Comparison of ENCODE assay signal across 28 mouse cellular contexts in genomic region chr13:36294503-36294902, GRCm38 (mm10).
DNase-seq lines count a peak whose midpoint lies in the region; ATAC-seq and TF ChIP-seq lines count a peak whose summit lies in the region.
"Had no signal": no experiment of that assay in that cellular context is flagged by ENCODE, and none has a peak within 500 bp of the region (broad histone marks: within the 10 kb centered on the region; RNA-seq: fewer than 3 reads in every experiment).

No protein-coding gene starts in this region.

- H3K9me3 ChIP-seq in limb, embryonic 15.5 days = no peaks in the 10 kb centered on the region
- H3K9me3 ChIP-seq in limb, embryonic 10.5 days (replicated peaks) = no peaks in the 10 kb centered on the region
- H3K9me3 ChIP-seq in forebrain, embryonic 12.5 days = no peaks in the 10 kb centered on the region
- no peaks in the 10 kb centered on the region for H3K9me3 ChIP-seq in forebrain, postnatal 0 days (ENCODE audit: low read length)
- H3K9me3 ChIP-seq: embryonic facial prominence, embryonic 13.5 days; hindbrain, embryonic 12.5 days; kidney, embryonic 15.5 days; limb, embryonic 12.5 days; midbrain, embryonic 13.5 days had no signal

- 74% methylated on average over 5 of the region's 5 CpGs for WGBS in limb, embryonic 15.5 days
- WGBS in limb, embryonic 10.5 days = 93% methylated on average over 5 of the region's 5 CpGs
- WGBS in forebrain, embryonic 12.5 days = 83% methylated on average over 5 of the region's 5 CpGs
- 59% methylated on average over 5 of the region's 5 CpGs for WGBS in forebrain, postnatal 0 days

- no peak overlapping the region for H3K9ac ChIP-seq in limb, embryonic 15.5 days
- H3K9ac ChIP-seq in forebrain, embryonic 12.5 days = no peak overlapping the region
- H3K9ac ChIP-seq in forebrain, postnatal 0 days = no peak overlapping the region
- H3K9ac ChIP-seq: embryonic facial prominence, embryonic 13.5 days; hindbrain, embryonic 12.5 days; kidney, embryonic 15.5 days; limb, embryonic 12.5 days; liver, postnatal 0 days; midbrain, embryonic 13.5 days had no signal

- TF ChIP-seq CTCF in forebrain, postnatal 0 days (IDR thresholded peaks at IDR 0.05; ENCODE audit: low read depth) = no peak

- peak overlapping the region; percentile 34; the same call in 1 of the 2 replicates for H3K27ac ChIP-seq in limb, embryonic 15.5 days
- H3K27ac ChIP-seq in limb, embryonic 10.5 days = no peak overlapping the region
- peak overlapping the region; percentile 78; the same call in 1 of the 2 replicates for H3K27ac ChIP-seq in forebrain, embryonic 12.5 days
- peak overlapping the region; percentile 64; the same call in 1 of the 2 replicates for H3K27ac ChIP-seq in forebrain, postnatal 0 days (ENCODE audit: low read depth, low read length)
- H3K27ac ChIP-seq: embryonic facial prominence, embryonic 13.5 days; hindbrain, embryonic 12.5 days; limb, embryonic 12.5 days; macrophage had no signal

- ATAC-seq in limb, embryonic 15.5 days (ENCODE audit: insufficient number of reproducible peaks, low FRiP score, low TSS enrichment, low read depth) = no peak
- no peak for ATAC-seq in forebrain, embryonic 12.5 days (ENCODE audit: low FRiP score)
- no peak for ATAC-seq in forebrain, postnatal 0 days
- ATAC-seq: intestine, postnatal 0 days; liver, postnatal 0 days; lung, postnatal 0 days; midbrain, embryonic 13.5 days had no signal

- H3K27me3 ChIP-seq in limb, embryonic 15.5 days = no peaks in the 10 kb centered on the region
- H3K27me3 ChIP-seq in limb, embryonic 10.5 days (ENCODE audit: low read depth, poor library complexity, severe bottlenecking) = no peaks in the 10 kb centered on the region
- no peaks in the 10 kb centered on the region for H3K27me3 ChIP-seq in forebrain, embryonic 12.5 days
- H3K27me3 ChIP-seq in forebrain, postnatal 0 days (ENCODE audit: insufficient read depth, low read length) = no peaks in the 10 kb centered on the region
- H3K27me3 ChIP-seq: embryonic facial prominence, embryonic 13.5 days; limb, embryonic 12.5 days had no signal

- no peak overlapping the region for H3K4me2 ChIP-seq in limb, embryonic 15.5 days
- H3K4me2 ChIP-seq in forebrain, embryonic 12.5 days = no peak overlapping the region
- no peak overlapping the region for H3K4me2 ChIP-seq in forebrain, postnatal 0 days (ENCODE audit: low read depth)
- H3K4me2 ChIP-seq: embryonic facial prominence, embryonic 13.5 days; heart, embryonic 11.5 days; hindbrain, embryonic 12.5 days; kidney, embryonic 15.5 days; limb, embryonic 12.5 days; liver, embryonic 11.5 days; midbrain, embryonic 13.5 days had no signal

- peaks cover 33% of the 10 kb centered on the region for H3K4me1 ChIP-seq in limb, embryonic 15.5 days
- H3K4me1 ChIP-seq in limb, embryonic 10.5 days = peaks cover 3% of the 10 kb centered on the region; the same call in 1 of the 2 replicates
- H3K4me1 ChIP-seq in forebrain, embryonic 12.5 days = peaks cover 43% of the 10 kb centered on the region
- peaks cover 18% of the 10 kb centered on the region for H3K4me1 ChIP-seq in forebrain, postnatal 0 days (ENCODE audit: insufficient read depth)

- H3K4me3 ChIP-seq in limb, embryonic 15.5 days = no peak overlapping the region
- H3K4me3 ChIP-seq in limb, embryonic 10.5 days = no peak overlapping the region
- no peak overlapping the region for H3K4me3 ChIP-seq in forebrain, embryonic 12.5 days (replicated peaks)
- no peak overlapping the region for H3K4me3 ChIP-seq in forebrain, postnatal 0 days (ENCODE audit: low read depth, low read length)
- H3K4me3 ChIP-seq: embryonic facial prominence, embryonic 13.5 days; hindbrain, embryonic 12.5 days; kidney, embryonic 15.5 days; limb, embryonic 12.5 days; midbrain, embryonic 13.5 days had no signal

- H3K36me3 ChIP-seq in limb, embryonic 15.5 days = no peaks in the 10 kb centered on the region
- H3K36me3 ChIP-seq in limb, embryonic 10.5 days = no peaks in the 10 kb centered on the region
- no peaks in the 10 kb centered on the region for H3K36me3 ChIP-seq in forebrain, embryonic 12.5 days (replicated peaks)
- no peaks in the 10 kb centered on the region for H3K36me3 ChIP-seq in forebrain, postnatal 0 days (ENCODE audit: insufficient read depth)
- H3K36me3 ChIP-seq: embryonic facial prominence, embryonic 13.5 days; hindbrain, embryonic 12.5 days; kidney, embryonic 15.5 days; limb, embryonic 12.5 days; midbrain, embryonic 13.5 days had no signal

- peak; percentile 68 for DNase-seq in heart, adult 11 months
- no peak for DNase-seq in heart, adult 18-20 months
- DNase-seq in limb, embryonic 10.5 days (ENCODE audit: low spot score) = no peak
- DNase-seq in forebrain, postnatal 0 days = no peak
- DNase-seq in neural tube, embryonic 10.5 days (ENCODE audit: extremely low spot score, low spot score) = no peak
- DNase-seq: adrenal gland, postnatal 14 days; cerebellum, adult 18-20 months; cerebellum, postnatal 10 days; gastrocnemius, postnatal 14 days; heart, postnatal 36 days; kidney, postnatal 4 days; liver, postnatal 0 days; retina, postnatal 1 day; spleen, adult 18-20 months; thymus, adult 2 months; thymus, postnatal 36 days had no signal
